Comparison of ENCODE assay signal across 13 mouse cellular contexts in the genomic region with DNA sequence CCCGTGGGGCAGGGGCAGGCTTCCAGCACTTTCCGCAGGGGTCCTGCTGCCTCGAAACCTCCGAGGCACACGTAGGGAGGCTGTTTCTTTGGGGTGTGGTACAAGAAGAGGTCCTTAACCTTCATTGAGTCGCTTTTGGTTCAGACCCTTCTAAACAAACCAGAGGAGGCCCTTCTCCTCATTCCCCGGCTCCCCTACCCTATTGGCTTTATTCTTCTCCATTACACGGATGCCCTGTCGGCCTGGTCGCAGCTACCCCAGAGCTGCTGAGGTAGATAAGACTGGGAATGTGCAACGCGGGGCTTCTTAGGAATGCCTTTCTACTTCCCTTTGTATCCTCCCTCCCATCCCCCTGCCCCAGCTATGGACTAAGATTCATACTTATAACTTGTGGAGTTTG. TPM values are rescaled to one million over a fixed set of nuclear protein-coding genes. Genes with fewer than 3 reads are reported as not detected.
DNase-seq lines count a peak whose midpoint lies in the region; ATAC-seq and TF ChIP-seq lines count a peak whose summit lies in the region.
"Had no signal": no experiment of that assay in that cellular context is flagged by ENCODE, and none has a peak within 500 bp of the region (broad histone marks: within the 10 kb centered on the region; RNA-seq: fewer than 3 reads in every experiment).

No protein-coding gene starts in this region.

- no peaks in the 10 kb centered on the region for H3K9me3 ChIP-seq in liver, embryonic 11.5 days (ENCODE audit: control insufficient read depth, low read length)
- no peaks in the 10 kb centered on the region for H3K9me3 ChIP-seq in liver, postnatal 0 days (ENCODE audit: low read length)
- H3K9me3 ChIP-seq in hindbrain, embryonic 10.5 days = no peaks in the 10 kb centered on the region
- H3K9me3 ChIP-seq in hindbrain, postnatal 0 days (ENCODE audit: low read length) = no peaks in the 10 kb centered on the region
- no peaks in the 10 kb centered on the region for H3K9me3 ChIP-seq in stomach, embryonic 14.5 days (ENCODE audit: control insufficient read depth, low read depth, low read length)

- peak overlapping the region; percentile 44; the same call in 1 of the 2 replicates for H3K9ac ChIP-seq in liver, embryonic 11.5 days (ENCODE audit: low read depth, low read length)
- no peak overlapping the region for H3K9ac ChIP-seq in liver, postnatal 0 days (replicated peaks)
- H3K9ac ChIP-seq in hindbrain, postnatal 0 days (replicated peaks; ENCODE audit: low read length) = peak overlapping the region; percentile 44
- peak overlapping the region; percentile 96 for H3K9ac ChIP-seq in stomach, embryonic 14.5 days (replicated peaks; ENCODE audit: low read depth, low read length)

- H3K36me3 ChIP-seq in liver, embryonic 11.5 days (ENCODE audit: control insufficient read depth, insufficient read depth, low read length) = no peaks in the 10 kb centered on the region
- no peaks in the 10 kb centered on the region for H3K36me3 ChIP-seq in liver, postnatal 0 days (replicated peaks; ENCODE audit: insufficient read depth, low read length)
- H3K36me3 ChIP-seq in hindbrain, embryonic 10.5 days = no peaks in the 10 kb centered on the region
- H3K36me3 ChIP-seq in hindbrain, postnatal 0 days (ENCODE audit: insufficient read depth, low read length) = no peaks in the 10 kb centered on the region
- 0 out of 2 replicates have a peak, but pooled peaks cover 2% of the 10 kb centered on the region for H3K36me3 ChIP-seq in stomach, embryonic 14.5 days (ENCODE audit: control insufficient read depth, insufficient read depth, low read length)
- no peaks in the 10 kb centered on the region for H3K36me3 ChIP-seq in thymus, adult 2 months (ENCODE audit: control insufficient read depth, insufficient read depth, low read length)

- no peak overlapping the region; the same call in 1 of the 2 replicates for H3K4me3 ChIP-seq in liver, embryonic 11.5 days (ENCODE audit: low read depth, low read length)
- H3K4me3 ChIP-seq in liver, postnatal 0 days (ENCODE audit: low read depth, low read length) = no peak overlapping the region
- peak overlapping the region; percentile 42 for H3K4me3 ChIP-seq in hindbrain, embryonic 10.5 days
- peak overlapping the region; percentile 19 for H3K4me3 ChIP-seq in hindbrain, postnatal 0 days (ENCODE audit: low read length)
- H3K4me3 ChIP-seq in stomach, embryonic 14.5 days (ENCODE audit: low read depth, low read length) = peak overlapping the region; percentile 70
- H3K4me3 ChIP-seq in thymus, adult 2 months (ENCODE audit: control insufficient read depth, insufficient read depth, low read length) = no peak overlapping the region

- H3K27ac ChIP-seq in liver, embryonic 11.5 days (ENCODE audit: low read depth, low read length) = peak overlapping the region; percentile 60; the same call in 1 of the 2 replicates
- H3K27ac ChIP-seq in liver, postnatal 0 days (ENCODE audit: low read depth) = no peak overlapping the region
- H3K27ac ChIP-seq in hindbrain, embryonic 10.5 days = peak overlapping the region; percentile 69; the same call in 1 of the 2 replicates
- peak overlapping the region; percentile 85 for H3K27ac ChIP-seq in hindbrain, postnatal 0 days
- H3K27ac ChIP-seq in stomach, embryonic 14.5 days (ENCODE audit: low read length) = peak overlapping the region; percentile 100
- H3K27ac ChIP-seq in thymus, adult 2 months (ENCODE audit: control insufficient read depth, insufficient read depth, low read length) = no peak overlapping the region

- H3K4me2 ChIP-seq in liver, embryonic 11.5 days = peak overlapping the region; percentile 52
- no peak overlapping the region for H3K4me2 ChIP-seq in liver, postnatal 0 days (ENCODE audit: low read depth, low read length)
- H3K4me2 ChIP-seq in hindbrain, postnatal 0 days (ENCODE audit: low read depth, low read length) = peak overlapping the region; percentile 56
- peak overlapping the region; percentile 95 for H3K4me2 ChIP-seq in stomach, embryonic 14.5 days (replicated peaks; ENCODE audit: low read depth, low read length)

- TF ChIP-seq EP300 in liver, postnatal 0 days (IDR thresholded peaks at IDR 0.05; ENCODE audit: low read depth) = no peak

- H3K4me1 ChIP-seq in liver, embryonic 11.5 days (replicated peaks; ENCODE audit: control insufficient read depth, insufficient read depth, low read length) = peaks cover 4% of the 10 kb centered on the region; the same call in 1 of the 2 replicates
- no peaks in the 10 kb centered on the region for H3K4me1 ChIP-seq in liver, postnatal 0 days (ENCODE audit: insufficient read depth)
- H3K4me1 ChIP-seq in hindbrain, embryonic 10.5 days (replicated peaks) = no peaks in the 10 kb centered on the region
- H3K4me1 ChIP-seq in hindbrain, postnatal 0 days (ENCODE audit: insufficient read depth, low read length) = no peaks in the 10 kb centered on the region
- peaks cover 40% of the 10 kb centered on the region for H3K4me1 ChIP-seq in stomach, embryonic 14.5 days (ENCODE audit: control insufficient read depth, insufficient read depth, low read length)
- no peaks in the 10 kb centered on the region for H3K4me1 ChIP-seq in thymus, adult 2 months (replicated peaks; ENCODE audit: control insufficient read depth, insufficient read depth, low read length)

- no peak for DNase-seq in liver, embryonic 11.5 days (ENCODE audit: low spot score)
- no peak for DNase-seq in liver, postnatal 0 days
- no peak for DNase-seq in hindbrain, embryonic 10.5 days (ENCODE audit: low spot score)
- no peak for DNase-seq in hindbrain, postnatal 0 days (ENCODE audit: low spot score)
- DNase-seq in gastrocnemius, postnatal 4 days (ENCODE audit: low spot score in 2 of 2) = no peak
- no peak for DNase-seq in thymus, adult 2 months
- DNase-seq: adrenal gland, adult 8-10 months; gastrocnemius, postnatal 25 days; lung, adult 18-20 months; midbrain, embryonic 14.5 days had no signal

- no peak for TF ChIP-seq CTCF in liver, postnatal 0 days (IDR thresholded peaks at IDR 0.05; ENCODE audit: low read depth)
- TF ChIP-seq CTCF in hindbrain, postnatal 0 days (IDR thresholded peaks at IDR 0.05; ENCODE audit: low read depth) = no peak
- TF ChIP-seq CTCF in thymus, adult 2 months (IDR thresholded peaks at IDR 0.05; ENCODE audit: borderline replicate concordance, control insufficient read depth, extremely low read depth, insufficient read depth, low read length, poor library complexity) = no peak

- WGBS in liver, embryonic 11.5 days = 18% methylated on average over 12 of the region's 12 CpGs
- WGBS in liver, postnatal 0 days (ENCODE audit: insufficient replicate concordance) = 52% methylated on average over 12 of the region's 12 CpGs
- 0% methylated on average over 12 of the region's 12 CpGs for WGBS in hindbrain, embryonic 10.5 days
- WGBS in hindbrain, postnatal 0 days = 2% methylated on average over 12 of the region's 12 CpGs
- 8% methylated on average over 12 of the region's 12 CpGs for WGBS in stomach, embryonic 14.5 days
- 93% methylated on average over 12 of the region's 12 CpGs for WGBS in thymus, adult 2 months

- H3K27me3 ChIP-seq in liver, embryonic 11.5 days (replicated peaks; ENCODE audit: control insufficient read depth, insufficient read depth, low read length) = peaks cover 98% of the 10 kb centered on the region
- H3K27me3 ChIP-seq in liver, postnatal 0 days (ENCODE audit: insufficient read depth, low read length) = peaks cover 65% of the 10 kb centered on the region
- peaks cover 100% of the 10 kb centered on the region for H3K27me3 ChIP-seq in hindbrain, embryonic 10.5 days (ENCODE audit: insufficient read depth, poor library complexity, severe bottlenecking)
- H3K27me3 ChIP-seq in hindbrain, postnatal 0 days (ENCODE audit: insufficient read depth, low read length) = peaks cover 88% of the 10 kb centered on the region
- H3K27me3 ChIP-seq in stomach, embryonic 14.5 days (ENCODE audit: control insufficient read depth, insufficient read depth, low read length) = no peaks in the 10 kb centered on the region
- no peaks in the 10 kb centered on the region; the same call in 1 of the 2 replicates for H3K27me3 ChIP-seq in thymus, adult 2 months (ENCODE audit: control insufficient read depth, insufficient read depth, low read length)

- no peak for TF ChIP-seq POLR2A in thymus, adult 2 months (IDR thresholded peaks at IDR 0.05; ENCODE audit: control insufficient read depth, extremely low read depth, insufficient read depth, low read length, poor library complexity)

- ATAC-seq in liver, embryonic 11.5 days (replicated peaks; ENCODE audit: low FRiP score) = no peak
- no peak for ATAC-seq in liver, postnatal 0 days
- ATAC-seq in hindbrain, postnatal 0 days = no peak
- ATAC-seq in stomach, embryonic 14.5 days (ENCODE audit: insufficient number of reproducible peaks, insufficient read depth, low FRiP score, low read depth) = no peak
- ATAC-seq: forebrain, embryonic 16.5 days had no signal

RNA-seq across cellular contexts. Expression of a gene that starts 3.6 kb away (rescaled TPM):
- 0.97 and 1.3 TPM in 2 replicates for polyA plus RNA-seq in liver, embryonic 11.5 days (2014; fragmentation: Nextera tagmentation; extraction: Ambion mirVana)
- polyA plus RNA-seq in liver, postnatal 0 days (2015; fragmentation: Nextera tagmentation; extraction: Ambion mirVana) = 0.19 and 0.26 TPM in 2 replicates
- 5.3 and 9.6 TPM in 2 replicates for polyA plus RNA-seq in hindbrain, embryonic 10.5 days (2016; fragmentation: Nextera tagmentation; extraction: Ambion mirVana)
- 42.1 and 42.2 TPM in 2 replicates for total RNA-seq in hindbrain, postnatal 0 days (2014; rRNA removed)
- polyA plus RNA-seq in hindbrain, postnatal 0 days (2015; fragmentation: Nextera tagmentation; extraction: Ambion mirVana) = 6.6 and 8.1 TPM in 2 replicates
- 3.6 and 4.7 TPM in 2 replicates for polyA plus RNA-seq in stomach, embryonic 14.5 days (2014; fragmentation: Nextera tagmentation; extraction: Ambion mirVana)
- total RNA-seq in gastrocnemius, postnatal 4 days (2021) = 1 to 10 TPM; 1.0 to 1.3 TPM
- 1.1 TPM in 2 replicates for polyA plus RNA-seq in thymus, adult 2 months (2012; rRNA removed)
- total RNA-seq: left cerebral cortex, postnatal 25 days had no signal
- polyA plus RNA-seq: forebrain, embryonic 16.5 days; midbrain, embryonic 14.5 days had no signal

RNA-seq across cellular contexts. Expression of a gene that starts 8.6 kb away (rescaled TPM):
- 0.71 and 1.1 TPM in 2 replicates for polyA plus RNA-seq in liver, embryonic 11.5 days (2014; fragmentation: Nextera tagmentation; extraction: Ambion mirVana)
- 0.22 and 0.27 TPM in 2 replicates for polyA plus RNA-seq in liver, postnatal 0 days (2015; fragmentation: Nextera tagmentation; extraction: Ambion mirVana)
- polyA plus RNA-seq in hindbrain, embryonic 10.5 days (2016; fragmentation: Nextera tagmentation; extraction: Ambion mirVana) = 0.47 and 3.1 TPM in 2 replicates
- 4.2 and 8.6 TPM in 2 replicates for total RNA-seq in hindbrain, postnatal 0 days (2014; rRNA removed)
- polyA plus RNA-seq in hindbrain, postnatal 0 days (2015; fragmentation: Nextera tagmentation; extraction: Ambion mirVana) = 2.4 and 3.3 TPM in 2 replicates
- polyA plus RNA-seq in stomach, embryonic 14.5 days (2014; fragmentation: Nextera tagmentation; extraction: Ambion mirVana) = 3.5 and 3.7 TPM in 2 replicates
- total RNA-seq in gastrocnemius, postnatal 4 days (2021) = under 1 TPM; 0.57 to 0.91 TPM
- polyA plus RNA-seq in thymus, adult 2 months (2012; rRNA removed) = 1.3 and 1.5 TPM in 2 replicates
- total RNA-seq: left cerebral cortex, postnatal 25 days had no signal
- polyA plus RNA-seq: forebrain, embryonic 16.5 days; midbrain, embryonic 14.5 days had no signal

RNA-seq across cellular contexts. Expression of a gene that starts 23.6 kb away (rescaled TPM):
- 3.7 and 4.5 TPM in 2 replicates for polyA plus RNA-seq in liver, embryonic 11.5 days (2014; fragmentation: Nextera tagmentation; extraction: Ambion mirVana)
- polyA plus RNA-seq in liver, postnatal 0 days (2015; fragmentation: Nextera tagmentation; extraction: Ambion mirVana) = 0.75 and 0.91 TPM in 2 replicates
- polyA plus RNA-seq in hindbrain, embryonic 10.5 days (2016; fragmentation: Nextera tagmentation; extraction: Ambion mirVana) = 0.14 and 6.3 TPM in 2 replicates
- 16.5 and 24.3 TPM in 2 replicates for total RNA-seq in hindbrain, postnatal 0 days (2014; rRNA removed)
- polyA plus RNA-seq in hindbrain, postnatal 0 days (2015; fragmentation: Nextera tagmentation; extraction: Ambion mirVana) = 109 and 113 TPM in 2 replicates
- 21.2 and 23.3 TPM in 2 replicates for polyA plus RNA-seq in stomach, embryonic 14.5 days (2014; fragmentation: Nextera tagmentation; extraction: Ambion mirVana)
- total RNA-seq in gastrocnemius, postnatal 4 days (2021) = 1 to 10 TPM in 1 of 2 experiments, under 1 TPM in 1; 0.80 to 1.1 TPM
- 0.18 and 0.22 TPM in 2 replicates for polyA plus RNA-seq in thymus, adult 2 months (2012; rRNA removed)
- total RNA-seq: left cerebral cortex, postnatal 25 days had no signal
- polyA plus RNA-seq: forebrain, embryonic 16.5 days; midbrain, embryonic 14.5 days had no signal

RNA-seq across cellular contexts. Expression of a gene that starts 23.6 kb away (rescaled TPM):
- 11.2 and 11.3 TPM in 2 replicates for polyA plus RNA-seq in liver, embryonic 11.5 days (2014; fragmentation: Nextera tagmentation; extraction: Ambion mirVana)
- polyA plus RNA-seq in liver, postnatal 0 days (2015; fragmentation: Nextera tagmentation; extraction: Ambion mirVana) = 0.67 and 1.1 TPM in 2 replicates
- polyA plus RNA-seq in hindbrain, embryonic 10.5 days (2016; fragmentation: Nextera tagmentation; extraction: Ambion mirVana) = 30.1 and 49.6 TPM in 2 replicates
- 35.4 and 36.4 TPM in 2 replicates for total RNA-seq in hindbrain, postnatal 0 days (2014; rRNA removed)
- polyA plus RNA-seq in hindbrain, postnatal 0 days (2015; fragmentation: Nextera tagmentation; extraction: Ambion mirVana) = 11.6 and 13.1 TPM in 2 replicates
- 23.1 and 25.9 TPM in 2 replicates for polyA plus RNA-seq in stomach, embryonic 14.5 days (2014; fragmentation: Nextera tagmentation; extraction: Ambion mirVana)
- total RNA-seq in gastrocnemius, postnatal 4 days (2021) = under 1 TPM; 0.44 to 0.93 TPM
- 1.5 and 2.2 TPM in 2 replicates for polyA plus RNA-seq in thymus, adult 2 months (2012; rRNA removed)
- total RNA-seq: left cerebral cortex, postnatal 25 days had no signal
- polyA plus RNA-seq: forebrain, embryonic 16.5 days had no signal

RNA-seq across cellular contexts. Expression of a gene that starts 34.4 kb away (rescaled TPM):
- 1.9 and 2.4 TPM in 2 replicates for polyA plus RNA-seq in liver, embryonic 11.5 days (2014; fragmentation: Nextera tagmentation; extraction: Ambion mirVana)
- not detected in 2 replicates for polyA plus RNA-seq in liver, postnatal 0 days (2015; fragmentation: Nextera tagmentation; extraction: Ambion mirVana)
- polyA plus RNA-seq in hindbrain, embryonic 10.5 days (2016; fragmentation: Nextera tagmentation; extraction: Ambion mirVana) = 0.31 TPM in 1 of 2 replicates, not detected in the other
- total RNA-seq in hindbrain, postnatal 0 days (2014; rRNA removed) = 23.2 and 30.2 TPM in 2 replicates
- polyA plus RNA-seq in hindbrain, postnatal 0 days (2015; fragmentation: Nextera tagmentation; extraction: Ambion mirVana) = 29.0 and 36.3 TPM in 2 replicates
- 12.4 TPM in 2 replicates for polyA plus RNA-seq in stomach, embryonic 14.5 days (2014; fragmentation: Nextera tagmentation; extraction: Ambion mirVana)
- total RNA-seq in gastrocnemius, postnatal 4 days (2021) = 1 to 10 TPM in 1 of 2 experiments, under 1 TPM in 1; 0.62 to 1.3 TPM
- 0.18 and 0.50 TPM in 2 replicates for polyA plus RNA-seq in thymus, adult 2 months (2012; rRNA removed)
- total RNA-seq: left cerebral cortex, postnatal 25 days had no signal
- polyA plus RNA-seq: forebrain, embryonic 16.5 days; midbrain, embryonic 14.5 days had no signal

Comparison
In these comparisons a context has a peak if more than half of its experiments do, and no peak if none do; other contexts are left out.
1. H3K27ac ChIP-seq: peak in liver, embryonic 11.5 days (single experiment), hindbrain, embryonic 10.5 days (single experiment), hindbrain, postnatal 0 days (single experiment) and stomach, embryonic 14.5 days (single experiment); none in liver, postnatal 0 days (single experiment) and thymus, adult 2 months (single experiment).
2. H3K4me3 ChIP-seq: peak in hindbrain, embryonic 10.5 days (single experiment), hindbrain, postnatal 0 days (single experiment) and stomach, embryonic 14.5 days (single experiment); none in liver, embryonic 11.5 days (single experiment), liver, postnatal 0 days (single experiment) and thymus, adult 2 months (single experiment).